Mouse (Mus musculus) neutrophil, adult 5-6 weeks (primary cell): ENCODE data around the gene Cdc42ep1. TPM values are rescaled to one million over a fixed set of nuclear protein-coding genes. Genes with fewer than 3 reads are reported as not detected.

Experiments
- ATAC-seq: fragments of 151-379, 151-347 bp; 2 replicates; pipeline ENCODE4 v1.8.0; 2017; ENCODE audit warnings: mild to moderate bottlenecking, moderate TSS enrichment; ENCODE audit not compliant: insufficient number of reproducible peaks, poor library complexity, low FRiP score, severe bottlenecking; ENCODE audit errors: extremely low read depth
- total RNA-seq: library from RNA; stranded (forward); fragments of 200-1000 nt; gene quantifications from 2 replicates; pipeline ENCODE4 v1.2.3, GENCODE M21; 2017

The Cdc42ep1 gene
- not detected in 2 replicates for total RNA-seq

DNA sequence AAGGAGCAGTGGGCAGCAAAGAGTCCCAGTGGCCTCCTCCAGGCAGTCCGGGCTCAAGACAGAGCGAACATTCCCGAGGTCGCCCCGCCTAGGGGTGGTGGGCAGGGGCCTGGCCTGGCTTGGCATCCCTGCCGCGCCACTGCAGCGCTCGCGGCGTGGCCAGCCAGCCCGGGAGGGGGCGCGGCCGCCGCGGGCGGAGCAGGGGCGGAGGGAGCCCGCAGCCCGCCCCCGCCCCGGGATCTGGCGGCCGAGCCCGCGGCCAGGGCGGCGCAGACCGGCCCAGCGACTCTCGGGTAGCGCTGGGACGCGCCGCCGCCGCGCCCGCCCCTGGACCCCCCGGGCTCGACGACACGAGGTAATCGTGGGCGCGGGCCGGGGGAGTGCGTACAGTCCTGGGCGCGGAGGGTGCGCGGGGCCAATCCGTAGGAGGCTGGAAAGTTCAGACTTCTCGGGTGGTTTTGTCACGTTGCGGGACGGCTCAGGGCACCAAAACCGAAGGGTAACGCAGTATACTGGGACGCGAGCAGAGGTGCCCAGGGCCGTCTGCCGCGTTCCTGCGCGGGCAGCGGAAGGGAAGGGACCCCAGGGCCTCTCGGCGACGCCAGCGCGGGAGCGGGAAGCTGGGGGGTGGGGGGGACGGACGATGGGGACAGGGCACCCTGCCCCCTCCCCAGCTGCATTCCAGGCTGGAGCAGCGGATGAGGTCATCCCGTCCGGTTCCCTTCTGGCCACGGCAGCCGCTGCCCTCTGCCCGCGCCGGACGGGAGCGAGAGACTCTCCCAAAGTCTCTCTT lies at the start of gene Cdc42ep1:
Gene Cdc42ep1 (plus strand): TSS at position 254 of the 793 bp plus-strand sequence.
- ATAC-seq: no peak

DNA sequence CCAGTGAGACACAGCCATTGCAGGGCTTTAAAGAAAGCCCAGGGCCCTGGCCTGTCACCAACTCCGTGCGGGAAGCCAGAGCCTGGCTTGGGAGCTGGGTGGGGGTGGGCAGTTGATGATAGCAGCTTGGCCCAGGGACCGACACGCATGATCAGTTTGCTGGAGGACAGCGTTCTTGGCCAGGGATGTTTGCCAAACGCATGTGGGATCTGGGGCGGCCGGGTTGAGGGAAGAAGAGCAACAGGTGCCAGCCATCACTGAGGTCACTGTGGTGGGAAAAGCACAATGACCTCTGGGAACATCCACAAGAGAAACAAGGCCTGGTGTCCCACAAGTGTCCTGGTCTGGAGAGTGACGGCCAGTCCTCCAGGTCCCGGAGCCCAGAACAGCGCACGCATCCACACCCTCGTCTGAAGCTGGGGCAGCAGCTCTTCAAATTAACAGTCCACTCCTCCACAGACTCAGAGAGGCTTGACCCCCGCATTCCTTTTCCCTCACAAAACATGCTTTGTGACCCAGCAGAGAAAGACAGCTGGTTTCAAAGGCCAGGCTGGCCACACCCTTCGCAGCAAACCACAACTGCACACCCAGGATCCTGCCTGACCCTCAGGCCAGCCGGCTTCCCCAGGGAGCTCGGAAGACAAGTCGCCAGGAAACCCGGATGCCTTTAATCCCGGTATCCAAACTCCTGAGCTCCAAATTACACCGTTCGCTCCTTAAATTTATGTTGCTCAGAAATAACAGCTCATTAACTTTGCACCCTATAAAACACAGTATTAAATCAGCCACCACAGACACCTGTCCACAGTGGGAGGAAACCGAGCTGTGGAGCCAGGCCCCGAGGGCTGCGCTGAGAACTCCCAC lies 46.0 kb upstream of the Cdc42ep1 start:
- no peak for ATAC-seq

DNA sequence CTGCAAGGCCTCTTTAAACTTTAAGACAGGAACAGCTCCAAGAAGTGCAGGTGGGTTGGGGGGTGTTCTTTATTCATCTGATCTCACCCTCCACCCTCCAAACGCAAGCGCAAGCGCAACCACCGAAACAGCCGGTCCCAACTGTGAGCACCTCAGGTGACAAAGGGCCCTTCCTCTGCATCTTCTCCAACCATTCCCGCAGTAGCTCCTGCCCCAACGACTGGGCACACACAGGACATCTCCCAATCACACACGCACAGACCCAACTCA lies 45.4 kb upstream of the Cdc42ep1 start:
- ATAC-seq: no peak

DNA sequence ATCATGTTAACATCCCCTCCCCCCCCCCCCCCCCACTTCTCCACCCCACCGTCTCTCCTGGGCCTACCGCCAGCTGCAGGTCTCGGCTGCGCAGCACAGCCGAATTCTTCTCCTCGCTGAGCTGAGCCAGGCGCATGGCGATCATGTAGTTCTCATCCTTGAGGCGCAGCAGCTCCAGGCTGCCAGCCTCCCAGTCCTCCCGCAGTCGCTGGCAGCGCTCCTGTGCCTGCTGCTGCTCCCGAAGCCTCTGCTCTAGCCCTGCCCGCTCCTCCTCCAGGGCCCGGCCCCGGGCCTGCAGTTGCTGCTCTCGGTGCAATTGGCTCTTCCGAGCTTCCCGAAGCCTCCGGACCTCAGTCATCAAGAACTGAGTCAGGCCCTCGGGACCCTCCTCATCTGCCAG lies 43.4 kb upstream of the Cdc42ep1 start:
- ATAC-seq: no peak

DNA sequence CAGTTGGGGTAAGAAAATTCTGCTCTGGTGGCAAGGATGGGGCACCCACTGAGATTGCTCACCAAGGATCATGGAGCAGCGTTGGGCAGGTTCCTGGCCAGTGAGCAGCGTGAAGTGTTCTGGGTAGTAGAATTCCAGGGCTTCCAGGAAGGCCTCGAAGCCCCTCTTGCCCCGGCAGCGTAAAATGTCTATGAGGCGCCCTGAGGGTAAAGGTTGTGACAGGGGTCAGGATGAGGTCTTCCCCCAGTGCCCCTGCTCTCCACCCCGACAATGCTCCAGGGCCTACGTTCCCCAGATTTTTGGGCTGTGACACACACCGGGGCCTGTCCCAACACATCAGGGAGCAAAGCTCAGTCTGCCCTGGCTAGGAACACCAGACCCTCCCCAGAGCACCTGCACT lies 40.9 kb upstream of the Cdc42ep1 start:
- ATAC-seq: no peak

DNA sequence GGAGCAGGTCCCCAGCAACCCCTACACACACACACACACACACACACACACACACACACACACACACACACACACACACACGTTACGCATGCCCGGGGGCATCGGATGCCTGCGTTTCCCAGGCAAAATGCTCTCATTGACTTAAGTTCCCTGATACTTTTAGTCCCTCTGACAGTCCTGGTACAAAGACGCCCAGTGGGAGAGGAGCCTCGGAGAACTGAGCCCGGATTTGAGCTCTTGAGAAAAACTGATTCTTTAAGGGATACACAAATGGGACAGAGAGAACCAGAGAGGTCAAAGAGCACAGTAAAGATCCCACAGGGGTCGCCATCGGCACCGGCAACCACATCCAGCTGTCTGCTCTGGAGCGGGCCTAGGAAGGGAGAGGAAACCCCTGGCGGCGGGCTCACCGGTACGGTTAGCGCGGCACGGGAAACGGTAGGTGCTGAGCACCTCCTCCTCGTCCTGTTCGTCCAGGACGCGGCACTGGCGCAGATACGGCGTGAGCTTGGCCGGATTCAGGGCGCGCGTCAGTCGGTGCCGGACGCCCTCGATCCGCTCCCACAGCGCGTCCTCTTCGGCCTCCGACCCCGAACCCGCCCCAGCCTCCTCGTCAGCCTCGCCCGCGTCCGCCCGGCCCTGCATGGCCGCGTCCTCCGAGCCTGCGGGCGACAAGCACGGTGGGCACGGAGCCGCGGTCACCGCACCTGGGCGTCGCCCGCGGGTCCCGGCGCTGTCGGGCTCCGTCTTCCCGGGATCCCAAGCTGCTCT lies 40.3 kb upstream of the Cdc42ep1 start:
- no peak for ATAC-seq

DNA sequence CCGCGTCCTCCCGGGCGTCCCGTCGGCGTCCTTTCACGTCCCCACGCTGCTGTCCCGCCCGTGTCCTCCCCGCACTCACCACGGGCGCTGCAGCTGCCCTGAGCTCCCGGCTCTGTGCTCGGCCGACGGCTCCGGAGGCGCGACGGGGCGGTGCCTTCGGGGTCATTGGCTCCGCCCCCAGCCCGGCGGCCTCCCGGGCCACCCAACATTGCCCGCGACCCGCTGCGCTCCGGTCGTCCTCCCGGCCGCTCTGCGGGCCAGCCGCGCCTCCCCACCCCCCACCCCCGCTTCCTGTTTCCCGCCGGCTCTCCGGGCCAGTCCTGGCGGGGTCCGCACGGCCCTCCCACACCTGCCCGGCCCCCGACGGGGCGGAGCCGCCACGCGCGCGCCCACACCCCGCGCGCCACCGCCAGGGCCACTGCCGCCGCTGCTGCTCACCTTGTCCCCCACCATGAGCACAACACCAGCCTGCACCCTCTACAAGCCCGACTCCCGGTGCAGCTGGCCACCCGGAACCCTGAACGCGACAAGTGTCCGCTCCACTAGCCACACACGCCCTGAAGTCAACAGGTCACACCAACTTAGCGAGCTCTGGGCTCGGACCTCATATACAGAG lies 39.5 kb upstream of the Cdc42ep1 start, which contains the start of gene Card10:
Gene Card10 (minus strand): TSS at position 267 of the 616 bp plus-strand sequence.
- peak; percentile 39 for ATAC-seq

DNA sequence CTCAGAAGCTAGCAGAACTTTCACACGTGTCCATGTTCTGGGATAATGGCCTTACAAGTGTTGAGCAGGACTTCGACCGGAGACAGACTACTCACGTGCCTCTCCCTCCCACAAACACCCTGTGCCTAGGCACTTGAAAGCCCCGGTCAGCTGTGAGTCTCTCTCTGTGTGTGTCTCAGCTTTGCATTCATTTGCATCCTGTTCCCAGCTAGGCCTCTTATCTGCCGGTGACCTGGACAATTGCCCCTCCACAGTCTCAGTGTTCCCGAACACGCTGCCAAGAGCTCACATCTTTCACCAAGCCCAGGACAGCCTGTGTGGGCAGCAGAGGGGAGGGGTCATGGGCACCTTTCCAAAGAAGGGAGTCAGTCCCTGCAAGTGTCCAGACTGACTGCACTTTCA lies 38.9 kb upstream of the Cdc42ep1 start:
- no peak for ATAC-seq

DNA sequence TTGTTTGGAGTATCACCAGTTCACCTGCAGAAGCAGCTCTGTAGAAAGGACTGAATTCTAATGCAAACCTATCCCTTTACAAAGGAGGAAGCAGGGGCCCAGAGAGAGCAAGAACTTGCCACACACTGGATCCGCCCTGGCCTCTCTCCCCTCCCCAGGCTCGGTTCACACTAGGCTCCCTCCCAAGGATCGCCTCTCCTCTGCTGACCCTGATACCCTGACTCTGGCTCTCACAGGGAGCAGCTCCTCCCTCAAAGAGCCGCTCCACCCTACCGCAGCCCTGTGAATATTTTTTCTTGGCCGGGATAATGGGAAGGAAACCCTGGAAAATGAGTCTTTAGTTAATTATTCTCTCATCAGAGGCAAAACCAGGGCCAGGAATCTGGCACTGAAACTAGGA lies 38.1 kb upstream of the Cdc42ep1 start:
- no peak for ATAC-seq

DNA sequence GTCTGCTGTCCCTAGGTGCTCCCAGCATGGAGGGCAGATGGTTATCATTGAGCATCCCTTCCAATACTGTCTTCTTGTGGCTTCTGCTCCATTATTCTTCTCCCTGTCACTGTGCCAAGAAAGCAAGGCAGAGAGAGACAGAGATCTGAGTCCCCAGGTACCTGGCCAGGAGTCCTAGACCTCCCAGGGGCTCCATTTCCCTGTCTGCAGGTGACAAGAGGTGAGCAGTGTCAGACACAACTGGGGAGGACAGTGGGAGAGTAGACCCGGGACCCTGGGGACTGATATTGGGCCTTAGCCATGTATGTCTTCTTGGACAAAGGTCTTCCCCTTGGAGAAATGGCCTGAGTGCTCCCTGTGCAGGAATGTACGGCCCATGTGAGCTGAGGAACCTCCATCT lies 37.1 kb upstream of the Cdc42ep1 start:
- no peak for ATAC-seq

DNA sequence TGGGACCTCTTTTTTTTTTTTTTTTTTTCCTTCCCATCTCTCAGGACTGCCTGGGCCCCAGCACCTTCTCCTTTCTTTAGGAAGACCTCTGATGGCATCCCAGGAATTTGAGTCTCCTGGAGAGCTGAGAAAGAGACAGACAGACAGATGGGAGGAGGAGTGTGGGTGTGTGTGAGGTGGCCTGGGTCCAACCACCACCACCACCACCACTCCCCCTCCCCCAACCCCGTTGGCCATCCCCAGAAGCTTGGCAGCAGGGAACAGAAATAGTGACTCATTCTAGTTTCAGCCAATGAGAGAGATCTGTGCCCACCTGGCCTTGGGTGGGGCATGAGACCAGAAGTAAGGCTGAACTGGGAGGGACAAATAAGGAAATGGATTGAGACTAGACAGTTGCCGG lies 35.8 kb upstream of the Cdc42ep1 start:
- ATAC-seq: no peak

DNA sequence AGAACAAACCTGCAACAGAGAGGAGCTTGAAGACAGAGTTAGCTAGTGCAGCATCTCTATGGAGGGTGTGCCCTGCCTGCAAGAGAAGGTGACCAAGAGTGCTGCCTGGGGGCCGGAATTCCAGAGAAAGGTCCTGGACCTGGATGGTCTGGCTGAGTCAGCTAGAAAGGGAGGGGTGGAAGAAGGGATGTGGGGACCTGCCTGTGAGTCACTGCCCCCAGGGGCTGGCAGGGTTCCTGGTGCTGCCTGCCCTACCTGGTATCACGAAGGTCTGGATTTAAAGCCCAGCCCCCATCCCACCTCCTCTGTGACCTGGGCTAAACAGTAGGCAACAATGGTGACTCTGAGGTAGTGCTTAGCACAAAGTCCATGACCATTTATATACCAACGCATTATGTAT lies 35.3 kb upstream of the Cdc42ep1 start:
- no peak for ATAC-seq

DNA sequence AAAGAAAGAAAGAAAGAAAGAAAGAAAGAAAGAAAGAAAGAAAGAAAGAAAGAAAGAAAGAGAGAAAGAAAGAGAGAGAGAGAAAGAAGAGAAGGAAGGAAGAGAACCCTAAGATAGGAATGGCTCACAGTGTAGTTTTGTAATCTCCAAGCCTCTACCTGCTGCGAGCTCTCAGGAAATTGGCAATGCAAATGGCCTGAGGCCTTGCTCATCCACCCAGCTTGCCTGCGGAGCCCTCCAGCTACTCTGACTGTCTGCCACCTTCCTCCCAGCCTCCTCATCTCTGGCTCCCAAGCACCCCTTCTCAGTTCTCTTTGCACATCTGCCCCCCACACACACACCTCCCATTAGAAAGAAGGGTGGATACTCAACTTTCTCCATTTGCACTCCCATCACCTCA lies 33.4 kb upstream of the Cdc42ep1 start:
- no peak for ATAC-seq

DNA sequence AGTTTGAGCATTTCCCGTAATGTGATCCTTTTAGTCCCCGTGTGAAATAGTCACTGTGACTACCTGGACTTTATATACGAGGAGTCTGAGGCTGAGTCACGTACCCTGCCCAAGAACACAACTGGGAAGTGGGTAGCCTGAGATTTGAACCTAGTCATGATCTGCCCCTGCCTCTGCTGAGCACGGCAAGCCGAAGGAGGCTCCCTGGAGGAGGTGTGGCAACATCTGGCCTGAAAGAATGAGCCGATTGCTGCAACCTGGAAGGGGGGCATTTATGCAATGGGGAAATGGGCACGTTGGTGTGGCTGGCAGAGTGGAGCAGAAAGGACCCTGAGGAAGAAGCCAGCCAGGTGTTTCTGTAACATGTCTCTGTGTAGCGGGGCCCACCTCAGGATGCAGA lies 32.7 kb upstream of the Cdc42ep1 start:
- peak; percentile 52; the same call in 1 of the 2 replicates for ATAC-seq

DNA sequence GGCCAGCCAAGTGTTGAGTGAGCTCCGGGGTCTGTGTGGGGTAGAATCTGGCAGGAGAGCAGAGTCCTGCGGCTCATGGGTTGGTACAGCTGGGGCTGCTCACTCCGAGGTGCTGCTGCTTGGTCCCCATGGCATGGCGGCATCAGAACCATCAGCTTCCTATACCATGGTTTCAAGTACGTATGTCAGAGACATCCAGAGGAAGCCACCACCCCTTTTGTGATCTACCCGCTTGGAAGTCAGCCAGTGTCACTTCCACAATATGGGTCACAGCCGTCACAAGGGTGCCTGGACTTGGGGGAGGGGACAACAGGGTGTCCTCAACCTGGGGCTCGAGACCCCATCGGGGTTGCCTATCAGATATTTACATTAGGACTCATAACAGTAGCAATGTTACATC lies 32.3 kb upstream of the Cdc42ep1 start:
- ATAC-seq: peak; percentile 47; the same call in 1 of the 2 replicates

DNA sequence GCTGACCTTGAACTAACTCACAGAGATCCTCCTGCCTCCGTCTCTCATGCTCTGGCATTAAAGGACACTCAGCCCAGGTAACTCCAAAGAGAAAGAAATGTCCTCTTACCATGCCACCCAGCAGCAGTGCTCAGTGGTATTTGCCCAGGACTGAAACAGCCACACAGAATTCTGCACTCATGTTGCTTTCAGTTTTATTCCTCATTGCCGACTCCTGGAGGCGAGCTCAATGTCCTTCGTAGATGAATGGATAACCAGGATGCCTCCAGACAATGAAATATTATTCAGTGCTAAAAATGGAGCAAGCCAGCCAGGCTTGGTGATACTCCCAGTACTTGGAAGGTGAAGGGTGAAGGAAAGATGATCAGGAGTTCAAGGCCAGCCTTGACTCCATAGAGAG lies 28.8 kb upstream of the Cdc42ep1 start:
- no peak for ATAC-seq

DNA sequence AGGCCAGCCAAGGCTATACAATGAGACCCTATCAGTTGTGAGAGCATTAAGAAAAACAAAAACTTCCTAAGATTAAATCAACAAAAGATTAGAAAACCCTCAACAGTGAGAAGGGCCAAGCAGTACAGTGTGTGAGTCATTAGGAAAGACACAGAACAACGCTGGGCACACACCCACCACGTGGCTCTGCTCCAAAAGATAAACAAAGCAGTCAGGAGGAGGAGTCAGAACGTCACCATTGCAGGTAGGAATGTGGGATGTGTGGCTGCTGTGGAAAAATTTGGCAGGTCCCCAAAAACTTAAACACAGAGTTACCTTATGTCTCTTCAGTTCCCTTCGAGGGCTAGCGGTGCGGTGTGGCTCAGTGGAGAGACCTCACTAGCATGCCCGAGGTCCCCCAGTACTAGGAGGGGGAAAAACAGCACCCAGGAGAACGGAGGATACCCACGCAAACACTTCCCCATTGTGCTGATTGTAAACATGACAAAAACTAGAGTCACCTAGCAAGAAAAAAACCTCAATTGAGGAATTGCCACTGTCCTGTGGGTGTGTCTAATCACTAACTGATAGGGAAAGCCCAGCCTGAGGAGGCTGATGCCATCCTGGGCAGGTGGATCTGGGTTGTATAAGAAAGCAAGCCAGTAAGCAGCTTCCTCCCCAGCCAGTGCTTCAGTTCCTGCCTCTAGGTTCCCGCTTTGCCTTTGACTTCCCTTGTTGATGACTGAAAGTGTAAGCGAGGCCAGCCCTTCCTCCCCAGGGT lies 26.9 kb upstream of the Cdc42ep1 start:
- peak; percentile 72 for ATAC-seq

DNA sequence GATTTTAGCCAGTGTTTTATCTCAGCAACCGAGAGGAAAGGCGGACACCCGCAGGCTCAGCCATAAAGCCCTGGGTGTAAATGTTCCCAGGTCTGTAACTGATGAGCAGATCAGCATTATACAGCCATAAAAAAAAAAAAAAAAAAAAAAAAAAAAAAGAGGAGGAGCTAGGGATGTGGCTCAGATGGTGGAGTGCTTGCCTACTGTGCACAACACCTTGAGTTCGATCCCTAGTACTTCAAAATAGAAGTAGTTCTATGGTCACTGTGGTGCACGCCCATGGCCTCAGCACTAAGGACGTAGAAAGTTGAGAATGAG lies 26.4 kb upstream of the Cdc42ep1 start:
- no peak for ATAC-seq
